Mouse (Mus musculus) thymus, adult 18-20 months (tissue): ENCODE measurements around the gene Fam166a.
"Not testable (repeated sequence)": the region's sequence is repeated elsewhere in the genome, so short reads cannot be mapped to it uniquely, and the experiment has no call there.

Experiments
- DNase-seq, 2 experiments: peaks; one replicate each; pipeline ENCODE4 v3.0.0; 2022; ENCODE audit warnings: mixed read lengths in 2 of 2

The Fam166a gene

GRCm38 (mm10) chr2:25243342-25243741, 24.8 kb downstream of the Fam166a start:
- DNase-seq: no peak

GRCm38 (mm10) chr2:25244144-25244543, 25.6 kb downstream of the Fam166a start:
- no peak for DNase-seq

GRCm38 (mm10) chr2:25246183-25247072, 27.9 kb downstream of the Fam166a start, which contains the start of gene AL732309.1:
Gene AL732309.1 (minus strand): TSS chr2:25246863.
- DNase-seq: no peak

- no peak for DNase-seq
These were observed 33.8 kb downstream of the Fam166a start for GRCm38 (mm10) chr2:25252331-25252730.

- DNase-seq: peak; percentile 64 to 76
These were observed 36.8 kb downstream of the Fam166a start, which contains the start of gene Tmem203 for GRCm38 (mm10) chr2:25255284-25255779. Gene Tmem203 (plus strand): TSS chr2:25255439.

GRCm38 (mm10) chr2:25256443-25257109, 38.0 kb downstream of the Fam166a start:
- peak in 1 of 2 experiments; percentile 24 for DNase-seq

GRCm38 (mm10) chr2:25257250-25257649, 38.7 kb downstream of the Fam166a start:
- DNase-seq: not testable (repeated sequence)

GRCm38 (mm10) chr2:25258887-25259286, 40.3 kb downstream of the Fam166a start:
- no peak for DNase-seq

- no peak for DNase-seq
These were observed 43.3 kb downstream of the Fam166a start for GRCm38 (mm10) chr2:25261870-25262269.

GRCm38 (mm10) chr2:25262291-25262767, 43.8 kb downstream of the Fam166a start, which contains the start of gene Tprn:
Gene Tprn (plus strand): TSS chr2:25262618.
- peak; percentile 88 to 95 for DNase-seq

- DNase-seq: peak; percentile 32 to 36
These were observed 44.5 kb downstream of the Fam166a start for GRCm38 (mm10) chr2:25262795-25263622.

- DNase-seq: no peak
These were observed 45.2 kb downstream of the Fam166a start for GRCm38 (mm10) chr2:25263623-25264285.

GRCm38 (mm10) chr2:25264286-25264660, 45.7 kb downstream of the Fam166a start:
- DNase-seq: no peak

- no peak for DNase-seq
These were observed 46.3 kb downstream of the Fam166a start for GRCm38 (mm10) chr2:25264851-25265250.

GRCm38 (mm10) chr2:25265897-25266656, 47.5 kb downstream of the Fam166a start:
- DNase-seq: no peak

- DNase-seq: no peak
These were observed 48.2 kb downstream of the Fam166a start for GRCm38 (mm10) chr2:25266720-25267119.

GRCm38 (mm10) chr2:25267241-25267640, 48.7 kb downstream of the Fam166a start:
- DNase-seq: no peak

- no peak for DNase-seq
These were observed 49.3 kb downstream of the Fam166a start for GRCm38 (mm10) chr2:25267746-25268309.
